Mouse (Mus musculus): Measurements from ENCODE around the gene Ccdc9b.

DNA sequence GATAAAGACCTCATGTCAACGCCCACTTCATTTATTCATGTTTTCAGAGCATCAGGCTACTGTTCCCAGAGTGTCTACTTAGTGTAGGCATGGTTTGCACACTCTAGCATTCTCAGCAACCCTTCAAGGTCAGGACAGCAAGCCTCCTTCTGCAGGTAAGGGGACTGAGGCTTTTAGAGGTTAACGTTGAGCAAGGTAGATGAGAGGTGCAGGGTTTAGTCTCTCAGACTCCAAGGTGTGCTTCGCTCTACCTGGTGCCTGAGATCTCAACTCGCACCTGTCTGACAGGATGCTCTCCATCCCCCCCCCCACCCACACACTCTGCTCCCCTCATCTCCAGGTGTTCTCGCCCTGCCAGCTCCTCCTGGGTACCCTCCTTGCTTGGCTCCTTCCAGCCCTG is 8.3 kb downstream of the Ccdc9b start:
- TF ChIP-seq CTCF (IDR thresholded peaks at IDR 0.05; ENCODE audit: extremely low read depth, insufficient read depth, insufficient read length, insufficient replicate concordance) (no peak), POLR2A (IDR thresholded peaks at IDR 0.05; ENCODE audit: low read depth, low read length) (no peak)

All from spleen, adult 2 months (tissue).